Mouse (Mus musculus) testis, adult 2 months (tissue): Measurements from ENCODE around the gene Plin4.

ENCODE experiments used
- CTCF ChIP-seq: fragments of 200-500 bp; IDR thresholded peaks from 2 replicates; pipeline ENCODE4 v1.5.1; 2012; ENCODE audit warnings: low read depth, mild to moderate bottlenecking, inconsistent platforms, low read length, moderate library complexity; ENCODE audit not compliant: control insufficient read depth, insufficient read depth, insufficient replicate concordance
- POLR2A ChIP-seq: fragments of 200-500 bp; IDR thresholded peaks from 2 replicates; pipeline ENCODE4 v1.6.1; 2012; ENCODE audit warnings: low read depth, mild to moderate bottlenecking, inconsistent platforms, low read length, moderate library complexity; ENCODE audit not compliant: control insufficient read depth

DNA sequence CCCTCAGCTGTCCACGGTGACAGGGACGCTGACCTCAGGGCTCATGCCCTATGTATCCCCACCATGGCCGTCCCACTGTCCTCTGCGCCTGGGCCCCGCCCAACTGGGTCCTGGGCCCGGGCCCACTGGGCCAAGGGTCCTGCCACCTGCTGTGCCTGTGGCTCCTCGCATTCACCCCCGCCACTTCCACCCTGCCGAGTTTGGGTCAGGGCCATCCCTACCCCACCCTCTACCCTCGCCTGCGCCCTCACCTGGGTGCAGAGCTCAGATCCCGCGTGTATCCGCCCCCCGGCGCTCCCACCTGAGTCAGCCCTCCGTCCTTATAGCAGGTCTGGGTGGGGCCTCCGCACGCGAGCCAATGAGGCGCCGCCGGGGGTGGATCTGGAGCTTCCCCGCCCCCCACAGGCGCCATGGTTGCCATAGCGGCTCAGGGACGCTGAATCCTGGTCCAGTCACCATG is 7.7 kb upstream of the Plin4 start, which contains the start of gene Plin5:
- TF ChIP-seq CTCF (no peak), POLR2A (no peak)
